Comparison of ENCODE assay signal across 11 mouse cellular contexts in genomic region chr1:162294572-162294910, GRCm38 (mm10).
DNase-seq lines count a peak whose midpoint lies in the region; ATAC-seq and TF ChIP-seq lines count a peak whose summit lies in the region.
"Had no signal": no experiment of that assay in that cellular context is flagged by ENCODE, and none has a peak within 500 bp of the region (broad histone marks: within the 10 kb centered on the region; RNA-seq: fewer than 3 reads in every experiment).

No protein-coding gene starts in this region.

- peaks cover 13% of the 10 kb centered on the region for H3K4me1 ChIP-seq in forebrain, embryonic 15.5 days
- H3K4me1 ChIP-seq in forebrain, embryonic 10.5 days, result no peaks in the 10 kb centered on the region
- H3K4me1 ChIP-seq in hindbrain, postnatal 0 days (ENCODE audit: insufficient read depth, low read length), result no peaks in the 10 kb centered on the region
- H3K4me1 ChIP-seq in hindbrain, embryonic 14.5 days (replicated peaks; ENCODE audit: control insufficient read depth, insufficient read depth, low read length), result no peaks in the 10 kb centered on the region
- no peaks in the 10 kb centered on the region for H3K4me1 ChIP-seq in olfactory bulb, adult 2 months (ENCODE audit: control insufficient read depth, insufficient read depth, low read length)
- H3K4me1 ChIP-seq in midbrain, embryonic 14.5 days (ENCODE audit: control insufficient read depth, insufficient read depth, low read length), result no peaks in the 10 kb centered on the region

- no peaks in the 10 kb centered on the region for H3K9me3 ChIP-seq in forebrain, embryonic 15.5 days
- H3K9me3 ChIP-seq in forebrain, embryonic 10.5 days, result no peaks in the 10 kb centered on the region
- H3K9me3 ChIP-seq in hindbrain, postnatal 0 days (ENCODE audit: low read length), result no peaks in the 10 kb centered on the region
- no peaks in the 10 kb centered on the region for H3K9me3 ChIP-seq in hindbrain, embryonic 14.5 days (ENCODE audit: control insufficient read depth, low read length)
- H3K9me3 ChIP-seq in midbrain, embryonic 14.5 days (ENCODE audit: control insufficient read depth, low read length), result no peaks in the 10 kb centered on the region

- ATAC-seq in forebrain, embryonic 15.5 days (replicated peaks), result no peak
- peak; percentile 49 for ATAC-seq in hindbrain, postnatal 0 days
- ATAC-seq in hindbrain, embryonic 14.5 days (ENCODE audit: low FRiP score), result no peak
- no peak for ATAC-seq in midbrain, embryonic 14.5 days (ENCODE audit: low FRiP score, low TSS enrichment)

- no peak overlapping the region for H3K9ac ChIP-seq in forebrain, embryonic 15.5 days (replicated peaks)
- H3K9ac ChIP-seq in hindbrain, postnatal 0 days (replicated peaks; ENCODE audit: low read length), result no peak overlapping the region
- no peak overlapping the region for H3K9ac ChIP-seq in hindbrain, embryonic 14.5 days
- H3K9ac ChIP-seq in midbrain, embryonic 14.5 days (replicated peaks; ENCODE audit: low read length), result no peak overlapping the region

- no peak for TF ChIP-seq CTCF in hindbrain, postnatal 0 days (IDR thresholded peaks at IDR 0.05; ENCODE audit: low read depth)
- TF ChIP-seq CTCF in olfactory bulb, adult 2 months (IDR thresholded peaks at IDR 0.05; ENCODE audit: insufficient read depth, low read depth, low read length), result no peak

- H3K36me3 ChIP-seq in forebrain, embryonic 15.5 days, result no peaks in the 10 kb centered on the region
- H3K36me3 ChIP-seq in forebrain, embryonic 10.5 days (replicated peaks), result no peaks in the 10 kb centered on the region
- peaks cover 4% of the 10 kb centered on the region; the same call in 1 of the 2 replicates for H3K36me3 ChIP-seq in hindbrain, postnatal 0 days (ENCODE audit: insufficient read depth, low read length)
- H3K36me3 ChIP-seq in hindbrain, embryonic 14.5 days (replicated peaks; ENCODE audit: control insufficient read depth, insufficient read depth), result peaks cover 13% of the 10 kb centered on the region; the same call in 1 of the 2 replicates
- 0 out of 2 replicates have a peak, but pooled peaks cover 4% of the 10 kb centered on the region for H3K36me3 ChIP-seq in midbrain, embryonic 14.5 days (ENCODE audit: control insufficient read depth, insufficient read depth, low read length)

- H3K27ac ChIP-seq in forebrain, embryonic 15.5 days (replicated peaks), result 0 out of 2 replicates have a peak overlapping the region, but pooled peaks have one; percentile 7
- no peak overlapping the region for H3K27ac ChIP-seq in forebrain, embryonic 10.5 days
- peak overlapping the region; percentile 54; the same call in 1 of the 2 replicates for H3K27ac ChIP-seq in hindbrain, postnatal 0 days
- H3K27ac ChIP-seq in hindbrain, embryonic 14.5 days, result no peak overlapping the region
- peak overlapping the region; percentile 62; the same call in 1 of the 2 replicates for H3K27ac ChIP-seq in olfactory bulb, adult 2 months (ENCODE audit: insufficient read depth, low read depth, low read length)
- H3K27ac ChIP-seq in midbrain, embryonic 14.5 days (replicated peaks; ENCODE audit: low read depth, low read length), result no peak overlapping the region

- WGBS in forebrain, embryonic 15.5 days, result 74% methylated on average over 4 of the region's 4 CpGs
- WGBS in forebrain, embryonic 10.5 days, result 92% methylated on average over 4 of the region's 4 CpGs
- 59% methylated on average over 4 of the region's 4 CpGs for WGBS in hindbrain, postnatal 0 days
- WGBS in hindbrain, embryonic 14.5 days, result 84% methylated on average over 4 of the region's 4 CpGs
- WGBS in olfactory bulb, adult 2 months, result 65% methylated on average over 4 of the region's 4 CpGs
- 86% methylated on average over 4 of the region's 4 CpGs for WGBS in midbrain, embryonic 14.5 days

- H3K27me3 ChIP-seq in forebrain, embryonic 15.5 days, result no peaks in the 10 kb centered on the region
- no peaks in the 10 kb centered on the region for H3K27me3 ChIP-seq in forebrain, embryonic 10.5 days (ENCODE audit: poor library complexity, severe bottlenecking)
- H3K27me3 ChIP-seq in hindbrain, postnatal 0 days (ENCODE audit: insufficient read depth, low read length), result no peaks in the 10 kb centered on the region
- no peaks in the 10 kb centered on the region for H3K27me3 ChIP-seq in hindbrain, embryonic 14.5 days (ENCODE audit: control insufficient read depth, insufficient read depth, low read length)
- H3K27me3 ChIP-seq in midbrain, embryonic 14.5 days (ENCODE audit: control insufficient read depth, insufficient read depth, low read length), result no peaks in the 10 kb centered on the region

- H3K4me3 ChIP-seq in forebrain, embryonic 15.5 days, result no peak overlapping the region
- H3K4me3 ChIP-seq in forebrain, embryonic 10.5 days, result no peak overlapping the region
- no peak overlapping the region for H3K4me3 ChIP-seq in hindbrain, postnatal 0 days (ENCODE audit: low read length)
- H3K4me3 ChIP-seq in hindbrain, embryonic 14.5 days (replicated peaks; ENCODE audit: low read length), result no peak overlapping the region
- H3K4me3 ChIP-seq in olfactory bulb, adult 2 months (ENCODE audit: insufficient read depth, low read depth, low read length), result no peak overlapping the region
- no peak overlapping the region for H3K4me3 ChIP-seq in midbrain, embryonic 14.5 days (replicated peaks; ENCODE audit: low read depth, low read length)

- no peak for TF ChIP-seq POLR2A in olfactory bulb, adult 2 months (IDR thresholded peaks at IDR 0.05; ENCODE audit: insufficient read depth, low read depth, low read length)

- H3K4me2 ChIP-seq in forebrain, embryonic 15.5 days (replicated peaks), result no peak overlapping the region
- H3K4me2 ChIP-seq in hindbrain, postnatal 0 days (ENCODE audit: low read depth, low read length), result no peak overlapping the region
- H3K4me2 ChIP-seq in hindbrain, embryonic 14.5 days (replicated peaks), result no peak overlapping the region
- no peak overlapping the region for H3K4me2 ChIP-seq in midbrain, embryonic 14.5 days (ENCODE audit: low read length)
- H3K4me2 ChIP-seq: midbrain, embryonic 11.5 days had no signal

- DNase-seq in forebrain, embryonic 10.5 days (ENCODE audit: extremely low spot score, low spot score), result no peak
- peak; percentile 20 for DNase-seq in hindbrain, postnatal 0 days (ENCODE audit: low spot score)
- no peak for DNase-seq in hindbrain, embryonic 14.5 days (ENCODE audit: low spot score)
- peak; percentile 11 for DNase-seq in lung, postnatal 25 days (ENCODE audit: low spot score)
- DNase-seq in lung, postnatal 10 days, result no peak
- DNase-seq in midbrain, embryonic 14.5 days, result no peak
- DNase-seq: embryo, embryonic 11 days; thymus, postnatal 25 days had no signal

Comparison
In these comparisons a context has a peak if more than half of its experiments do, and no peak if none do; other contexts are left out.
1. H3K27ac ChIP-seq: peak in forebrain, embryonic 15.5 days (single experiment), hindbrain, postnatal 0 days (single experiment) and olfactory bulb, adult 2 months (single experiment); none in forebrain, embryonic 10.5 days (single experiment), hindbrain, embryonic 14.5 days (single experiment) and midbrain, embryonic 14.5 days (single experiment).
2. DNase-seq: peak in hindbrain, postnatal 0 days (single experiment) and lung, postnatal 25 days (single experiment); none in forebrain, embryonic 10.5 days (single experiment), hindbrain, embryonic 14.5 days (single experiment), lung, postnatal 10 days (single experiment) and midbrain, embryonic 14.5 days (single experiment).